Mouse (Mus musculus) G1E (cell line): ENCODE results near the gene Ube2g1.

ENCODE experiments used
- CTCF ChIP-seq: IDR thresholded peaks from 2 replicates; pipeline ENCODE4 v1.5.1; 2012; ENCODE audit warnings: low read depth, low read length, inconsistent platforms, mixed read lengths
- GATA1 ChIP-seq: IDR thresholded peaks from 2 replicates; pipeline ENCODE4 v1.6.1; 2012; ENCODE audit warnings: borderline replicate concordance, low read length, inconsistent platforms, mixed read lengths
- GATA2 ChIP-seq: IDR thresholded peaks from 2 replicates; pipeline ENCODE4 v1.6.1; 2012; ENCODE audit warnings: low read depth, low read length, inconsistent platforms, borderline replicate concordance
- POLR2AphosphoS5 ChIP-seq: IDR thresholded peaks from 2 replicates; pipeline ENCODE4 v1.6.1; 2012; ENCODE audit warnings: low read depth, low read length, inconsistent platforms; ENCODE audit not compliant: insufficient replicate concordance
- TAL1 ChIP-seq: conservative IDR thresholded peaks from 2 replicates; pipeline ENCODE4 v1.6.1; 2012; ENCODE audit warnings: low read depth, low read length, inconsistent platforms, mixed read lengths

DNA sequence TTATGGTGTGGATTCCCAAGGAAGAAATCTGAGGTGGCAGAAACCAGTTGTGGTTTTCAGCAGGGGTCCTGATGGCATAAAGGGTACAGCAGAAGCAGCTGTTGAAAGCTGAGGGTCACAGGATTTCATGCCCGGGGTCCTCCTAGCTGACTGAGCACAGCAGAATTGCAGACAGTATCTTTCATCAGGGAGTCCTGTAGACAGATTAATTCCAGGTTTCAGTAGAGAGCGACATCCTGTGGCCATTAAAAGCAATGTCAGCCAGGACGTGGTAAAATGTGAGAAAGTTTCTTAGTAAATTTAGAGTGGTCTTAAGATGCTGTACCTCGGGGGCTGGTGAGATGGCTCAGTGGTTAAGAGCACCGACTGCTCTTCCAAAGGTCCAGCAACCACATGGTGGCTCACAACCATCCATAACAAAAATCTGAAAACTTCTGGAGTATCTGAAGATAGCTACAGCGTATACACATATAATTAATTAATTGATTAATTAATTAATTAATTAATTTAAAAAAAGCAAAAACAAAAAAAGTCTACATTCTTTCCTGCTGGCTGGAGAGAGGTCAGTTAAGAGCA lies 42.8 kb upstream of the Ube2g1 start:
- TF ChIP-seq CTCF (peak; percentile 41; the same call in 1 of the 2 replicates), GATA1 (no peak), TAL1 (no peak), POLR2AphosphoS5 (no peak), GATA2 (no peak)
